Mouse (Mus musculus) E14TG2a.4 (cell line): ENCODE results near the gene Alox12b.

Source experiments
- CTCF ChIP-seq: conservative IDR thresholded peaks from 2 replicates; pipeline ENCODE4 v1.5.1; 2014; ENCODE audit warnings: low read length
- NANOG ChIP-seq: IDR thresholded peaks from 2 replicates; pipeline ENCODE4 v1.6.1; 2014; ENCODE audit warnings: borderline replicate concordance, low read length, mixed read lengths
- POU5F1 ChIP-seq: IDR thresholded peaks from 2 replicates; pipeline ENCODE4 v1.6.1; 2014; ENCODE audit warnings: low read length, borderline replicate concordance

DNA sequence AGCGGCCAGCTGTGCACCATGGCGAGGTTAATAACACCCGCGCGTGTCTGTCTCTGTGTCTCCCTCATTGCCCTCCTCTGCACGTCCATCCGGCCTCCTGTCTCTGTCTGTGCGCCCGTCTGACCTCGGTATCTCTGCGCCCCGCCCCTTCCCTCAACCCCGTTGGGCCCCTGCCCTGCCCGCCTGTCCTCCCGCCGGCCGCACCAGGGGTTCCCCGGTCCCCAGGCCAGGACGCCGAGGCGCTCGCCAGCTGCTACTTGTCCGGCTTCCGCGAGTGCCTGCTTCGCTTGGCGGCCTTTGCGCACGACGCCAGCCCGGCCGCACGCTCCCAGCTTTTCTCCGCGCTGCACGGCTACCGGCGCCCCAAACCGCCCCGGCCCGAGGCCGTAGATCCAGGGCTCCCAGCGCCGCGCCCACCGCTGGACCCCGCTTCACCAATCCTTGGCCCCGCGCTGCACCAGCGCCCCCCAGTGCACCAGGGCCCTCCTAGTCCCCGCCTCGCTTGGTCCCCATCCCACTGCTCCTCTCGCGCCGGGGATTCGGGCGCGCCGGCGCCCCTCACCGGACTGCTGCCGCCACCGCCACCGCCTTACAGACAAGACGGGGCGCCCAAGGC, 34.3 kb upstream of the Alox12b start, which contains the start of gene 9130213A22Rik:
- no peak for TF ChIP-seq CTCF
- no peak for TF ChIP-seq NANOG
- TF ChIP-seq POU5F1, result no peak
